Mouse (Mus musculus) right cerebral cortex, adult 2 months (tissue): ENCODE data around the gene Pou3f1.
"Not testable (repeated sequence)": the region's sequence is repeated elsewhere in the genome, so short reads cannot be mapped to it uniquely, and the experiment has no call there.

Experiments used
- DNase-seq, 2 experiments: peaks; one replicate each; pipeline ENCODE4 v3.0.0; 2021 to 2022; ENCODE audit warnings: low spot score in 2 of 2

Gene Pou3f1

DNA sequence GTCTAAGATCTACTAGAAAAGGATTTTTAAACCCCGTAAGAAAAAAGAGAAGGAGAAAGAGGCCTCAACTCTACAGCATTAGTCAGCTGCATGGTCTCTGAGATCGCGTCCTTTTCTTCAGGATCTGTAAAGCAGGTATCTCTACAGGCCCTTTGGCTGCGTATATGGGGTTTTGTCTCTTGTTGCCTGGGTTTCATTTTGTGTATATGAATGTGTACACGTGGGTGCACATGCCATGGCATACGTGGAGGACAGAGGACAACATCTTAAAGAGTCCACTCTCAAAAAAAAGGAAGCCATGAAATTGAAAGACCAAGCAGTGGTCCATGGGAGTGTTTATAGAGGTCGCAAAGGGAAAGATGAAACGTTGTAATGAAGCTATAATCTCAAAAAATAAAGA is 34.8 kb downstream of the Pou3f1 start:
- no peak for DNase-seq

DNA sequence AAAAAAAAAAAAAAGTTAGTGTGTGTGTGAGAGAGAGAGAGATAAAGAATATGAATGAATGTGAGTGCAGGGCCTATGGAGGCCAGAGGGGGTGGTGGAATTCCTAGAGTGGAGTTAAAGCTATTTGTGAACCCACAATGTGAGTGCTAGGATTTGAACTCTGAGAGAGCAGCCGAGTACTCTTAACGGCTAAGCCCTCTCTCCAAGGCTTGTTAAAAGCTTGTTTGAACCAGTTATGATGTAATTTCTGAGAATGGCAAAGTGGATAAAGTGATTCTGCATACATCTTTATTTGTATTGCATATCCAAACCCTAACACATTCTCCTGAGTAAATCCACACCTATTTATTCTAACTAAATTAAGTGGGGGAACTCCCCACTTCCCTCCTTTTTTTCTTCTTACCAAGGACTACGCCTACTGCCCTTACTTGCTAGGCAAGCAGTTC is 35.8 kb downstream of the Pou3f1 start:
- DNase-seq, result no peak

DNA sequence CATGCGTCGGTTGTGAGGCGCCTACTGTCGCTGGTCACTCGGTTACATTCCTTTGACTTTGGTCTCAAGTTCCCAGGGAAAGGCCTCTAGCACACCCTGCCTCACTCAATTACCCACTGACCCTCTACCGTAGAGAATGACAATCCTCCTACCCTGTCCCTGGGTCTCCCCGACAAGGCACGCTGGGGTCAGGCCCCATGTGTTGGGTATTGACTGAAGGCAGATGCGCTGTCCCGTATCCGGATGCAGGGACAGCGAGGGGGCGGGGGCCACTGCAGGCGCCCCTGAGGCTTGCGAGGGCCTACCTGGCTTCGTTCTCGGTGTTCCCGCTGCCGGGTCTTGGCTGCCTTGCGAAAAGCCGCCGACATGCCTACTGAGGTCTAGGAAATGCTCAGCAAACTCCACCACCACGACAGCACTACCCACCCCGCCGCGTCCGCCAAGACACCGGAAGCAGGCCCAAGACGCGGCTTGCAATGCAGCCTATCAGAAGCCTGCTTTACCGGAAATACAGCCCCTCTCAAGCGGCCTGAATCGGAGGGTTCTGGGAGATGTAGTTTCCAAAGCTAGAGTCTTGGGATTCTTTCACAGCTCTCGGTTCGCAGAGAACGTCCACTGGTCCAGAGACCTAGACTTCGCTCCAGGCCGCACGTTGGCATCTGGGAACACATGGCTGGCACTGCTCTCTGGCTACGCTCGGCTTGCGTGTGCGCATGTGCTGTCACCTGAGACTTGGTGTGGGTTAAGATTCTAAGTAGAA is 36.7 kb downstream of the Pou3f1 start, which contains the start of gene Utp11:
Gene Utp11 (minus strand): TSS at position 466 of the 760 bp plus-strand sequence.
- peak; percentile 88 to 89 for DNase-seq

DNA sequence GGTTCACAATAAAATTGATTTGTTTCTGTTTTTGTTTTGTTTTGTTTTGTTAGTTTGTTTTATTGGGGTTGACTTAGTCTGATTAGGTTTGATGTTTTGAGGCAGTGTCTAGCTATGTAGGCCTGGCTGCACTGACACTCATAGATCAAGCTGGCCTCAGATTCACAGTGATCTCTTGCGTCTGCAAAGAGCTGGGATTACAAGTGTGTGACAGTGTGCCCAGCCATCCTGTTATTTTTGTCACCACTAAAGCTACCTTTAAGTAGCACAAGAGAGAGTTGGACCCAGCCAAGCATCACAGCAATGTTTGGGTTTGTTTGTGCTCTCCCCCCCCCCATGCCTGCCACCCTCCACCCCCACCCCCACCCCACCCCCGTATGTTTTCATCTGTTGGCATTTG is 38.0 kb downstream of the Pou3f1 start:
- no peak for DNase-seq

DNA sequence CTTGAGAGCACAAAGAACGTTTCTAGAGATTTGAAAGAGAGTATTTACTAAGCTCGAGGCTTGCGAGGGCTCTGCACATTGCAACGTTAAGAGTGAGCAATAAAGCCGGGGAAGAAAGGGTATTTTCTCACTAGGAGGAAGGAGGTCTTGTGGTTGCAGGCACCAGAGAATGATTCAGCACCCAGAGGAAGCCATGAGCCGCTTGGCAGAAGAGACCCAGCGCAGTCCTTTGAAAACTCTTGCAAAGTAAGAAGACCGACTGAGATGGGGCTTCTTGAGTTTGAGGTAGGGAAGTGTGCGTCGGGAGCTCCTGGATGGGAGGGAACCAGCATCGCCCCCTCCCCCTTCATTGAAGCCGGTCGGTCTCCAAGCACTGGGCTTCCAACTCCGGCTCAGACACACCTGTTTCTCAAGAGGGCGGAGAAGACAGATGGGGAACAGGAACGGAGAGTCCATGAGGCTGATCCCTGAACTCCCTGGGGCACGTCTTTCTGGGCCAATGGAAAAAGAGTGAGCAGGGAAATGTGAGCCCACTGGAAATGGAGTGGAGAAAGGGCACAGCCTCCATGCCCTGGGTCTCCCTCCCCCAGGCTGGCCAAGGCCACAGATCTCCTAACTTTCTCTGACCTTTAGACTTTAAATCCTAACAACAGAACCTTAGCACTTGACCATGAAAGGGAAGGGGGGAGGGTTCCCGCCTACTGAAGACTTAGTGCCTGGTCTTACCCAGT is 39.3 kb downstream of the Pou3f1 start:
- DNase-seq, result no peak

DNA sequence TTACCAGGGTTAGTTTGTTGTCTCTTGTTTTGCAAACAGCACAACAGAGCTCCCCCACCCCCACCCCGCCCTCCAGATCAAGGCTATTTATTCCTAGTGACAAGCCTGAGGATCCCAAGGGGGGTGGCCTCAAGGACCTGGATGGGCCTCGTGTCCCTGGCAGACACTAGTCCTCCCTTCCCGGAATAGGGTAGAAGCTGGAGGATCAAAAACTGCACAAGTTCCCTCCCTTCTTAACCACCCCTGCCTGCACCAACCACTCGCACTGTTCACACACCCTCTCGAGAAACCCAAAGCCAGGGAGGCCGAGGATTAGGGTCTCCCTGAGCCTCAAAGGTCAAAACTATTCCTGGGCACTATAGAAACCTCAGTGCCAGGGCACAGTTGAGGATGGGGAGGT is 43.2 kb downstream of the Pou3f1 start:
- DNase-seq, result no peak

DNA sequence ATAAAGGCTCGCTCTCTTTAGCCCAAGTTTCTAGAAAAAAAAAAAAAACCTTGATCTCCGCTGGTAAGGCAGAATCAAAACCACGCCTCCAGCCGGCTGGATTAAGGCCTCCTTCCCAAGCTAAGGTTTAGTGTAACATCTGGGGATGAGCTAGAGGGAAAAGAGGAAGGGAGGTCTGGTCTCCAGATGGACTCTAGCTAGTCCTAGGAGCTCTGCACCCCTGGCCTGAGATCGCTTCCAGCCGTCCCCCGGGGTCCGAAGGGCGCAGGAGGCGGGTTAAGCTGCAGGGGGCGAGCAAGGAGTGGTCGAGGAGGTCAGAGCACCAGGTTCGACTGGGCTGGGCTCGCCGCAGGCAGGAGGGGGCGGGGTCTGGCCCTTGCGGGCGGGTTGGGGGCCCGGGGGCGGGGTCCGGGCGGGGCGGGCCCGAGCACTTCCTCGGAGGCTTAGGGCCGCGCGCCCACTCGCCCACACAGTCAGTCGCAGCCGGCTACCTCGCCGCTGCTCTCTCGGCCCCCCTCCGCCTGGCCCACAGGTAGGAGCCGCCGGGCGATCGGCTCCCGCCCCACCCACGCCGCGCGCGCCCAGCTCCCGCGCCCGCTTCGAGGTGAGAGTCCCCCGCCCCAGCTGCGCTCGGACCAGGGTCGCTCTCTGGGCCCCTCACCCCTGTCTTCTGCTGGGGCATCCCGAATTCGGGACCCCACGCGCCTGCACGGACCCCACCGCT is 43.8 kb downstream of the Pou3f1 start, which contains the start of gene Fhl3:
Gene Fhl3 (plus strand): TSS at position 454 of the 724 bp plus-strand sequence.
- DNase-seq, result no peak

DNA sequence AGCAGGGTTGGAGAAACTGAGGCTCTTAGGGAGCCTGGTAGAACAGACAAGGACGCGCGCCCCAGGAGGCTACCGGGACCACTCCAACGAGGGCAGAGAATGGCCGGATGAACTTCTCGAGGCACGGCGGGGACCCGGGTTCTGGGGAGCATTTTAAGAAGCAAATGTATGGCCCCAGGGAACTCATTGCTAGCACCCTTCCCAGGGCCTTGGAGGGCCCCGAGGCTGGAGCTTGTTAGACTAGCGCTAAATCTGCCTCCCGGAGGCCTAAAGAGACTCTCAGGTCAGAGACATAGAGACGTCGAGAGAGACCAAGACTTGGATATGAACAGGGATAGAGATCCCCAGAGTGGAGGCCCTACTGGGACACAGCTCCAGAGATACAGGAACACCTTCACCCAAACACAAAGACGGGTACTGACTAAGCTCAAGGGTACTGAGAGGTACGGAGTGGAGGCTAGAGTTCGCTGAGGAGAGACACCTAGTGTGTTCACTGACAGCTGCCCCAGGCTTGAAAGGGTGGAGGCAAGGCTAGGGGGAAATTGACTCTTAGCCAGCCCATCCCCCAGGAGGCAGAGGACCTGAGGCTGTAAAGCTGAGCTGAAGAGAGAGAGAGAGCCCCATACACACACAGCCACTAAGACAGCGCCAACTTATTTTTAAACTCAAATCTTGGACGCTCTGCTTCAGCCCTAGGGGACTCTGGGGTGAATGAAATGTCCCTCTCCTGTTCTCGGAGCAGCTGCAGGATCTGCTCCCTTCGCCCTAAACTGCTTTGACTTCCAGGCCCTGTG is 44.6 kb downstream of the Pou3f1 start:
- no peak for DNase-seq

DNA sequence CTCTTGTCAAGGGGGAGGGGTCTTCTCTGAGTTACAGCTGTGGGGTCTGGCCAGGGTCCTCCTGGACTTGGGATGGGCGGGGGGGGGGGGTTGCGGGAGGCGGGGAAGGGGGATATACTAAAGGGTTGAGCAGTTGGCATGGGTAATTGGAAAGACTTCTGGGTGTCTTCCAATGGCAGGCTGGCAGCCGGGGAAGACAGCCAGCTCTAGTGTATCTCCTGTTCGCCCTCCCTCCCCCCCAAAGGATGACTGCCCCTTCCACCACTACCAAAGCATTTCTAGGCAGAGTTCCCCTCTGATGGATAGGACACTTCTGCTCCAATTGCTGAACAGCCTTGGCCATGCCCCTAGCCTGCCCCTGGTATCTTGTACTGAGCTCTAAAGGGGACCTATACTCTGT is 45.3 kb downstream of the Pou3f1 start:
- no peak for DNase-seq

DNA sequence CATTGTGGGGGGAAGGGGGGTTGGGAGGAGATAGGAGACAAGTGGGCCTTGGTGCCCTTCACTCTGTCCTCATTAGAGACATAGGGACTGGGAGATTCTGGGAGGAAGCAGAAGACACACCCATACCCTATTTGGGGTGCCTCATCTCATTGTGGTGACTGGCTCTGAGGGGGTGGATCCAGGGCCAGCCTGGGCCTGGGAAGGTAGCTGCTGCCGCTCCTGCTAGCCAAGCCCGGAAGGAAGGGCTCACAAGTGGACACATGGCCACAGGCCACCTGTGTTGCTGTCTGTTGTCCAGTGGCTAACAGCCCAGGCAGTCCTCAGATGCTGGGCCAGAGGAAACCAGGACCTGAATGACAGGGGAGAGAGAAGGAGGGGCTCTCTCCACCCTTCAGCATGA is 46.8 kb downstream of the Pou3f1 start:
- DNase-seq, result no peak

DNA sequence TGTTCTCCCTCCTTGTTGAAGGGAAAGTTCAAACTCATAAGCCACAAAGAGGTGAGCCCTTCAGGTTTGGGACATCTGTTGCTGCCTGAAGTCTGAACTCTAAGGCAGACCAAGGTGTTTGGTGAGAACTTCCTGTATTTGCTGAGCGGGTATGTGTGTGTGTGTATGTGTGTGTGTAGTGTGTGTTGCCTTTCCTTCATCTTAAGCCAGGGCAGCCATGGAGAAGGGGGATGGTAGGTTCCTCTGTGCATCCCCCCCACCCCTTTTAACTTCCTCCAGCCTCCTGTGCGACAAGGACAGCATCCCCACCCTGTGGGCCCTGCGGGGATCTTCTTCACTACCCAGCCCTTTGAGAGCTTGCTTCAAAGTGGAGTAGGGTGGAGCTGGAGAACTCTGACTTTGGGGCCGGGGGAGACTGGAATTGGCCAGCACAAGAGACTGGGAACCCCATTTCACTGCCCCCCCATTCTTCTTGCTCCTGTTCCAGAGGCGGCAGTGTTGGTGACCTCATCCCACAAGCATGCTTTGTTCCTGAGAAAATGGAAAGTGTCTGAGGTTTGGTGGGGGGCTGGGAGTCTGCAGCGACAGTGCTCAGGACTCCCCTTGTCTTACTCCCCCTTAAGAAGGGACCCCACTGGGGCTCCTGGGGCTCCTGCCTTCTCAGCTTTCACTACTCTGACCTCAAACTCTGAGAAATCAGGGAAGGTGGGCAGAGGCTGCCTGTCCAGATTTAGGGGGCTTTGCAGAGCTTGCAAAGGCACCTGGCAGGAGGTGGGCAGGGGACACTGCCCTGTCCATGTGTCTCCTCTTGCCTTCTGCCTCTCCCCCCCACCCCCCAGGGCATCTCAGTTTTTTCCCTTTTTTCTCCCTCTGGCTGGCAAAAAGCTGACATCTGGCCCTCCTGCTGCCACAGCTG is 47.5 kb downstream of the Pou3f1 start:
- no peak for DNase-seq

DNA sequence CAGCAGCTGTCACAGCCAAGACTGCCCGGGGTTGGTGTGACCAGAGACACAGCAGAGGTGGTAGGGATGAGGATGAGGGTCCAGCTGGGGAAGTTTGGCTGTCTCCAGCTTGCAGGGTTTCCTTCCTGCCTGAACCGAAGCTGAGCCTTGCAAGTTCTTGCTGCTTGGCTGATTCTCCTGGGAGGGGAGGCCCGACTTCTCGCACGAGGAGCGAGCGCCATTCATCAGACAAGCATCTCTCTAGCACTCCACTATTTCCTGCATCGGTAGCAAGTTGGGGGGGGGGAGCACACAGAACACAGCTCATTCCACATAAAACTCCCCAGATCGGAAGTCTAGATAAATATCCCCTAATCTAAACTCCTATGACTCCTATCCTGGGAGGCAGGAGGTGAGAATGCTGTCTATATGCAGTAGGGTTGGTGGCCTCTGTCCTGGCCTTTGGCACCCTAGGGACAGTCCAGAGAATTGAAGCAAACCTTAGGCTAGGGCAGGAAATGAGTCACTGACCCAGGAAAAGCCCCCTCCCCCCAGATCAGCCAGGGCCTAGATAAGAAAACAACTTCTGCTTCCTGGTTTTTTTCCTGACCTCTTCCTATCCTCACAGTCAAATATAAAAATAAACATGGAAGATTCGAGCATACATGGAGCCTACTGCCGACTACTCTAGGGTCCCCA is 48.3 kb downstream of the Pou3f1 start:
- no peak for DNase-seq

DNA sequence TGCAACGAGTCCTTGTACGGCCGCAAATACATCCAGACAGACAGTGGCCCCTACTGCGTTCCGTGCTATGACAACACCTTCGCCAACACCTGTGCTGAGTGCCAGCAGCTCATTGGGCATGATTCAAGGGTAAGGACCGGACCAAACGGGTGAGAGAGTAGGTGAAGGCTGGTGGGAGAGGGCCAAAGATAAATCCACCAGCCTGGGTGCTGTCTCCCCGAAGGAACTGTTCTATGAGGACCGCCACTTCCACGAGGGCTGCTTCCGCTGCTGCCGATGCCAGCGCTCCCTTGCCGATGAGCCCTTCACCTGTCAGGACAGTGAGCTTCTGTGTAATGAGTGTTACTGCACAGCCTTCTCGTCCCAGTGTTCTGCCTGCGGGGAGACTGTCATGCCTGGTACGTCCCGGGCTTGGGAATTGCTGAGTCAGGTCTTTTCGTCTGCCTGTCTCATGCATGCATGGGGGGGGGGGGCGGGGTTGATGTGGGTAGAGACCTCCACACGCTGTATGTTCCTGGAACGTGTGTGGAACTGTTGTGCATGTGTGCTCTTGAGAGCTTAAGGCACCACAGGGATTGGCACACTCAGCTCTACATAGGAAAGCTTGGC is 49.2 kb downstream of the Pou3f1 start:
- DNase-seq, result no peak

DNA sequence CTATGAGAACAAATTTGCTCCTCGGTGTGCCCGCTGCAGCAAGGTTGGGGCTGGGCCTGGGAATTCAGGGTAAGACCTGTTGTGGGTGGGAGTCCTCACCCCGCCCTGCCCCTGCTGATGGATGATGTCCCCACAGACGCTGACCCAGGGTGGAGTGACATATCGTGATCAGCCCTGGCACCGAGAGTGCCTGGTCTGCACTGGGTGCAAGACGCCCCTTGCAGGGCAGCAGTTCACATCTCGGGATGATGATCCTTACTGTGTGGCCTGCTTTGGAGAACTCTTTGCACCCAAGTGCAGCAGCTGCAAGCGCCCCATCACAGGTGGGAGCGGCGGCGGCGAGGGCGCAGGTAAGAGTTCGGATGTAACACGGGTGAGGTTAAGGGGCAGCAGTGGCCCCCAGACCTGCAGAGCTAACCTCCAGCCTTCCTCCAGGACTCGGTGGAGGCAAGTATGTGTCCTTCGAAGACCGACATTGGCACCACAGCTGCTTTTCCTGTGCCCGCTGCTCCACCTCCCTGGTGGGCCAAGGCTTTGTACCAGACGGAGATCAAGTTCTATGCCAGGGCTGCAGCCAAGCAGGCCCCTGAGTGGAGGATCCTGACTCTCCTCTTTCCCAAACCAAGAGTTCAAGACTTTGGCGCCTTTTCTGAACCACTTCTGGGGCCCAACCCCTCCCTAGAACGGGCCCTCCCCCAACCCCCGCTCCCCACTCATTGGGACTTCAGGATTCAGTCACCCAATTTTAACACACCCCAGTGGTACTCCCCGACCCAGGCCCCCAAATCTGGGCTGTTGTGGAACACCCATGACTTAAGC is 51.0 kb downstream of the Pou3f1 start:
- DNase-seq, result not testable (repeated sequence)

DNA sequence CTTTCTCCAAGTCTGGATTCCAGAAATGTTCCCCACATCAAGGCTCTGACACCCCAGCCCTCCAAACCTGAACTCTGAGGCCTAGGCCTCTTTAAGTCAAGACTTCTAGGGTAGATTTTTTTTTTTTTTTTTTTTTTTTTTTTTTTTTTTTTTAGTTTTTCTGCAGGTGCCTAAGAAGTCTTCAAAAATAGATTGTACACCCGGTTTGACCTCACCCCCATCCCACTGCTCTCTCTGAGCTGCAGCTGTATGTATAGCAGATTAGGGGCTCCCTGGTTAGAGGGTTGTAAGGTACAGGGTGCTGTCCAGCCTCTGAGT is 51.6 kb downstream of the Pou3f1 start:
- DNase-seq, result not testable (repeated sequence)

DNA sequence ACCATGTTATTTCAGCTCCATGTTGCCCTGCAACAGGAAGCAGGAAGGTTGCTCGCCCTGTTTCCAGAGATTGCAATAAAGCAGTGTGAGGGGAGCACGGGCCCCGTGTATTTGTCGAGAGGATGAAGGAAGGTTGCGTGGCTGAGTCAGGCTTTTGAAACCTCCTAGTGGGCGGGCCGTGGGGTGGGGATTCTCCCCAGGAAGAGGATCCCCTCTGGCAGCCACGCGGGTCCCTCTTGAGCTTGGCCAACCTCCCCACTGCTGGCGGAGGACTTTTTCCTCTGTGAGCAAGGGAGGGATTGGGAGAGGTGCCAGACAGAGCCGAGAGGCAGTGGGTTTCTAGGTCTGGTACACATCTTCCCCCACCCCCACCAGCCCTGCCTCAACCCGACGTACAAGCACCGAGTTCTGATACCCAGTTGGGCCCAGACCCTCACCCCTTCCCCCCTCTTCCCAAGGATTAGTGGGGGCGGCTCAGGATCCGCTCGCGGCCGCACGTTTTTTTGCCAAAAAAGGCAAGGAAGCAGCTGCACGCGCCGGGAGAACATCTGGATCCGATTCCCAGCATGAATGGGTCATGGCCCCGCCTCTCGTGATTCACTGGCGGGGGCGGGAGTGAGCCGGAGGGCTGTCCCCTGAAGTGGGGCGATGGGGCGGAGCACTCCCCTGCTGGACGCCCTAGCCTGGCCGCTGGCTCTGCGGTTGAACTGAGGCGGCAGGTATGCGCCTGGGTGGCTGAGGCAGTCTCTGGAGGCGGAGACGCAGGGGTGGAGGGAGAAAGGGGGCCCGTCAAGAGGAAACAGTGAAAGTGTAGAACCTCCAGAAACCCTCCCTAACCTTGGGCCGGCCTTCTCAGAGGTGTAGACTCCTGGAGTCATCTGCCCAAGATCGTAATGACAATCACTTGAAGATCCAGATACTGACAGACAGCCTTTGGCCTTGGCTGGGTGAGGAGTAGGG is 52.2 kb downstream of the Pou3f1 start:
- DNase-seq, result peak; percentile 66 to 69

DNA sequence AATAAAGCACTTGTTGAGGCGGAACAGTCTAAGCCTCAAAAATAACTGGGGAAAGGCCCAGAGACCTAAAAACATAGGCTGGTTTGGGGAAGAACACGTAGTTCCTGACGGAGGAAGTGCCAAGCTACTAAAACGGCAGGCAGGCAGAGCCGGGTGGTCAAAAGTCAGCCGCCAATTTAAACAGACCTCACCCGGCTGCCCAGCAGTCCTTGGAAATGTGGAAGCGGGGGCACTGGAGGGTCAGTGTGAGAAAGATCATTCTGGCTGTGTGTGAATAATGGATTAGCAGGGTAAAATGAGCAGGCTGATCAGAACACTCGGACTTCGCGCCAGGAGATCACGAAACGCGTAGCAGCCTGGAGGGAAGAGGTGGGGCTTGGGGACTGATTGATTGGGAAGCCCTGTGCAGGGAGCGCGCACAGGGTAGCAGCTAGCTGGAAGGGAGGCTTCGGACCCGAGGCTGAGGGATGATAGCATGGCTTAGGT is 53.4 kb downstream of the Pou3f1 start:
- no peak for DNase-seq
